Mouse (Mus musculus): Measurements from ENCODE around the gene Tmcc2.

GRCm38 (mm10) chr1:132317413-132317812, 73.7 kb downstream of the Tmcc2 start:
- no peak for TF ChIP-seq CTCF (IDR thresholded peaks at IDR 0.05)
- TF ChIP-seq EP300 (IDR thresholded peaks at IDR 0.05) = no peak; the same call in none of the 2 replicates

Data from lung, postnatal 0 days (tissue).